Mouse (Mus musculus) neural tube, embryonic 10.5 days (tissue): ENCODE measurements around the gene Luc7l3.

ENCODE experiments used
- DNase-seq: peaks from one replicate; pipeline ENCODE4 v3.0.0-alpha.2; 2017; ENCODE audit warnings: low spot score; ENCODE audit errors: extremely low spot score

Gene Luc7l3

GRCm38 (mm10) chr11:94338347-94338746 is 16.6 kb upstream of the Luc7l3 start:
- no peak for DNase-seq

GRCm38 (mm10) chr11:94336551-94336950 is 14.8 kb upstream of the Luc7l3 start:
- no peak for DNase-seq

- DNase-seq, result no peak
Observed at GRCm38 (mm10) chr11:94334386-94334968, 12.7 kb upstream of the Luc7l3 start.

GRCm38 (mm10) chr11:94332726-94333125 is 10.9 kb upstream of the Luc7l3 start:
- no peak for DNase-seq

GRCm38 (mm10) chr11:94330211-94330610 is 8.4 kb upstream of the Luc7l3 start:
- DNase-seq, result no peak

GRCm38 (mm10) chr11:94329270-94329891 is 7.6 kb upstream of the Luc7l3 start:
- DNase-seq, result no peak

GRCm38 (mm10) chr11:94328644-94329025 is 6.8 kb upstream of the Luc7l3 start:
- no peak for DNase-seq

- DNase-seq, result peak; percentile 95
Observed at GRCm38 (mm10) chr11:94327693-94328643, 6.2 kb upstream of the Luc7l3 start, which contains the start of gene Ankrd40. TSS of gene Ankrd40 (plus strand) at chr11:94328001.

- DNase-seq, result peak; percentile 52
Observed at GRCm38 (mm10) chr11:94326961-94327411, 5.2 kb upstream of the Luc7l3 start.

GRCm38 (mm10) chr11:94324618-94325017 is 2.8 kb upstream of the Luc7l3 start:
- no peak for DNase-seq

- no peak for DNase-seq
Observed at GRCm38 (mm10) chr11:94323271-94323925, 1.6 kb upstream of the Luc7l3 start.

- no peak for DNase-seq
Observed at GRCm38 (mm10) chr11:94322636-94323035, 848 bp upstream of the Luc7l3 start.

GRCm38 (mm10) chr11:94320969-94321930 is 538 bp downstream of the Luc7l3 start:
- DNase-seq, result no peak

- no peak for DNase-seq
Observed at GRCm38 (mm10) chr11:94318056-94318455, 3.7 kb downstream of the Luc7l3 start.

- DNase-seq, result no peak
Observed at GRCm38 (mm10) chr11:94317515-94317914, 4.3 kb downstream of the Luc7l3 start.

- no peak for DNase-seq
Observed at GRCm38 (mm10) chr11:94317014-94317413, 4.8 kb downstream of the Luc7l3 start.

- DNase-seq, result no peak
Observed at GRCm38 (mm10) chr11:94316528-94316927, 5.3 kb downstream of the Luc7l3 start.

GRCm38 (mm10) chr11:94315308-94315707 is 6.5 kb downstream of the Luc7l3 start:
- DNase-seq, result no peak

GRCm38 (mm10) chr11:94314098-94314652 is 7.6 kb downstream of the Luc7l3 start:
- DNase-seq, result no peak

GRCm38 (mm10) chr11:94312733-94313132 is 9.1 kb downstream of the Luc7l3 start:
- DNase-seq, result no peak
